Mouse (Mus musculus) layer of hippocampus, postnatal 14 days (tissue): Measurements from ENCODE around the gene Lin7c. TPM values are rescaled to one million over a fixed set of nuclear protein-coding genes. Genes with fewer than 3 reads are reported as not detected.

Source experiments
- DNase-seq, 2 experiments: peaks; one replicate each; pipeline ENCODE4 v3.0.0; 2021 to 2022; ENCODE audit warnings: low spot score in 2 of 2, mixed read lengths in 1 of 2
- total RNA-seq, 2 experiments: library from RNA; stranded (reverse); gene quantifications; 2 replicates each; pipeline ENCODE4 v1.2.3; 2021

Lin7c gene
- total RNA-seq, 2 experiments from 2014 or later, result 109 to 116 TPM

- DNase-seq, result no peak
Measured at GRCm38 (mm10) chr2:109916782-109917495, 26.3 kb downstream of the Lin7c start.

DNA sequence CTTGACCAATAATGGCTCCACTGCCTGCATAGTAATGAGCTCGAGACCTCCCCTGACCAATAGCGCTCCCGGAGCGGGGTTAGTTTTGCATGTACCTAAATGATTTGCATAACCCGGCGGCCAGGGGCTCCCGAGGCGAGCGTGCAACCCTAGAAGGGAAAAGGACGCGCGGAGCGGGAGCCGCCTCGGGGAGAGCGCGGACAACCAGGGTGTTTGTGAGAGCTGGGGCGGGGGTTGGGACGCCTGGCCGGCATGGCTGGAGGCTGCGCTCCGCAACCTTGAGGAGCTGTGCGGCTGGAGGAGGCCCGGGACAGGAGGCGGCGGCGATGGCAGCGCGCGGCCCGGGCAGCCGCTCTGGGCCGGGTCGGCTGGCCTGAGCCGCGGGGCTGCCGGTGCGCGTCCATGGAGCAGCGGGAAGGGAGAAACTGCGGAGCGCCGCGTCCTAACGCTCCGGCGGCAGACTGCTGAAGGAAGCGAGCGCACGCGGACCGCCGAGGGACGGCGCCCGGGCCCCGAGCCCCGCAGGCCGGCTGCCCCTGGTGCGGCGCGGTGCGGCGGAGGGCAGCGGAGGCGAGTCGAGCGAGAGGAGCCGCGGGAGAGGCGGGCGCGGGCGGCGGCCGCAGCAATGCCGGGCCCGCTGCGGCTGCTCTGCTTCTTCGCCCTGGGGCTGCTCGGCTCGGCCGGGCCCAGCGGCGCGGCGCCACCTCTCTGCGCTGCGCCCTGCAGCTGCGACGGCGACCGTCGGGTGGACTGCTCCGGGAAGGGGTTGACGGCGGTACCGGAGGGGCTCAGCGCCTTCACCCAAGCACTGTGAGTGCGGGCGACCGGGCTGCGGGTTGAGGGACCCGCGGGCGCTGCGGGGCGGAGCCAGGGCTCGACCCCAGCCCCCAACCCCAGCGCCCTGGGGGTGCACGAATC lies 27.1 kb downstream of the Lin7c start, which contains the start of gene Lgr4:
TSS of gene Lgr4 (plus strand) at position 152 of the 918 bp plus-strand sequence.
- DNase-seq, result peak; percentile 91 to 96

GRCm38 (mm10) chr2:109918592-109919262 lies 28.1 kb downstream of the Lin7c start:
- DNase-seq, result no peak

GRCm38 (mm10) chr2:109920471-109920870 lies 29.8 kb downstream of the Lin7c start:
- DNase-seq, result no peak

DNA sequence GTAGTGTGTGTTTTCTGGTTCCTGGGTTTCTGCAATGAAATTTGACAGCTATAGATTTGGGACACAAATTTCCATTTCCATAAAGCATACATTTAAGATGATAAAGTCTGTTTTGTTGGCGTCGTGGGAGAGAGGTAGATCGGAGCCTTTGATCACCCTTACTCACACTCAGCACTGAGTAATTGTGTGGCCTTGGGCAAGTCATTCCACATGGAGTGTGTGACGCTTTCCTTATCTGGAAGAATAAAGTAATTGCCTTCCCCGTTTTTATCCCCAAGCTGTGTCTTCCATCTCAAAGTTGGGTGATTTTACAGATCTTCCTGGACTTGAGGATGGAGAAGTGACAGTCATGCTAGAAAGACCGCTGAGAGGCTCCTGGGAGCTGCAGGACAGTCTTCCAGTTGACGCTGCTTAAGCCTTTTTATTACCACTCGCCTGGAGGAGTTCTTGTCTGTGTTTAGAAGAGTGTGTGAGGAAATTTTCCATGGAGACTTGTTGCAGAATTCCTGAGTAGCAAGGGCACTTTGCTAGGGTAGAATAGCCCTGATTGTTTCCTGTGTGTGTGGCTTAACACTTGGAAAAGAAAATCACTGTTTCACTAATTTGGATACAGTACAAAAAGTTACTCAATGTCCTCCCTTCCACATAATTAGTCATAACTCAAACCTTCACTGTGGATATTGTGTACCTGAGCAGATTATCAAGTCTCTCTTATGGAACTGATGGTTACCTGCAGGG lies 30.8 kb downstream of the Lin7c start:
- DNase-seq, result no peak

DNA sequence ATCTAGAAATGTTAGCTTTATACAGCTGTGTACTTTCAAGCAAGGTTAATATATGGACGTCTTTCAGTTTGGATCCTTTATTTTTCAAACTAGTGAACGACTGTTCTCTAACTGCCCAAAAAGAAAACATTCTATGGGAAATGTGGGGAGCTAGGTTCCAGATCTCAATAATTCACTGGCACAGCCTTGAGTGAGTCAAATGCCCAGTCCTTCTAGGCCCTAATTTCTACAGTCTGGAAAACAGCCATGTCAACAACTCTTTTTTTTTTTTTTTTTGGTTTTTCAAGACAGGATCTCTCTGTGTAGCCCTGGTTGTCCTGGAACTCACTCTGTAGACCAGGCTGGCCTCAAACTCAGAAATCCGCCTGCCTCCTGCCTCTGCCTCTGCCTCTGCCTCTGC lies 31.7 kb downstream of the Lin7c start:
- DNase-seq, result no peak

- no peak for DNase-seq
Measured at GRCm38 (mm10) chr2:109923031-109923430, 32.4 kb downstream of the Lin7c start.

GRCm38 (mm10) chr2:109923945-109924344 lies 33.3 kb downstream of the Lin7c start:
- no peak for DNase-seq

DNA sequence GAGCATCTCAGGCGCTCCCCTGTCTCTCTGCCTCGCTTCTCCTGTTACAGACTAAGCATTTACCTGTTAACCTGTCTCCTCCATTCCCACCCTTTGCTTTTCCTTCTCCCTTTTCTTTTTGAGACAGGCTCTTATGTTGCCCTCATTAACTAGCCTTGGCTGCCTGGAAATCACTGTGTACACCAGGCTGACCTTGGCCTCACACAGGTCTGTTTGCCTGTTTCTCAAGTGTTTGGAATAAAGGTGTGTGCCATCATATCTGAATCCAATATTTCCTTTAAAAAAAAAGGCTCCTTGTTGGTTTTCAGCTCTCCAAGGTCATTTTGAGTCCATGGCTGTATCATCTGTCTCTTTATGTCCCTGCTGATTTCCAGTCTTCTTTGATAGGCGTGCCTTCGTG lies 36.3 kb downstream of the Lin7c start:
- no peak for DNase-seq

- DNase-seq, result no peak
Measured at GRCm38 (mm10) chr2:109927446-109927845, 36.8 kb downstream of the Lin7c start.

GRCm38 (mm10) chr2:109927876-109928275 lies 37.2 kb downstream of the Lin7c start:
- no peak for DNase-seq

DNA sequence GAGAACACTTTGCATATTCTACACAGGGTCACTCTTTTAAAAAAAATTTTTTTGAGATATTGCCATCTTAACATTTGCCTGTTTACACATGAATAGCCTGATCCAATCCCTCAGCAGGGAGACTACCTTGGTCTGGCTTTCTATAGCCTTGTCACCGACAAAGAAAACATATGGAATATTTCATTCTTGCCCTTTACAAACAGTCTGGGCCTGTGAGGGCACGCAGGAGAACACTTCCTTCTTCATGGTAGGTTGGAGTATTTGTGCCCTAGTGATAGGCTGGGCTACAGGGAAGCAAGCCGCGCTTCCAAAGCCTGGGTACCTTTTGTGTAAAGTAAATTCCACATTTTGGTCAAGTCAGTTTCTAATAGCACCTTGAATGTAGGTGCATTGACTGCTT lies 38.1 kb downstream of the Lin7c start:
- DNase-seq, result no peak

GRCm38 (mm10) chr2:109929256-109929655 lies 38.6 kb downstream of the Lin7c start:
- no peak for DNase-seq

GRCm38 (mm10) chr2:109930366-109930765 lies 39.7 kb downstream of the Lin7c start:
- no peak for DNase-seq

- DNase-seq, result no peak
Measured at GRCm38 (mm10) chr2:109930771-109931170, 40.1 kb downstream of the Lin7c start.

GRCm38 (mm10) chr2:109931978-109932780 lies 41.5 kb downstream of the Lin7c start:
- DNase-seq, result no peak

DNA sequence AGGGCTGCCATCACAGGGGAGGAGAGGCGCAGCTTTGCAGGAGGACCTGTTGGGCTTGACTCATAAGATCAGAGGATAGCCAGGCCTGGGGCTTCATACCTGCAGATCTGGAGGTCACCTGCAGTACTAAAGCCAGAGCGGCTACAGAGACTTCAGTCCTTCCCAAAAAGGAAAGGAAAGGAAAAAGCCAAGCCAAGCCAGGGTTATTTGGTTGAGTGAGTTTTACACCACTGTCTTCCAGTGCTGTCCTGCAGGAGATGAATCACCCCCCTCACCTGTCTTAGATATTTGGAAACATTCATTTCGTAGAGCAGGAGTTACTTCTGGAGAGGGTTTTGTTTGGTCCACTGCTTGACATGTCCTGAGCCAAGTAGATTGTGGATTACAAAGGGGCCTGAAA lies 42.5 kb downstream of the Lin7c start:
- no peak for DNase-seq

DNA sequence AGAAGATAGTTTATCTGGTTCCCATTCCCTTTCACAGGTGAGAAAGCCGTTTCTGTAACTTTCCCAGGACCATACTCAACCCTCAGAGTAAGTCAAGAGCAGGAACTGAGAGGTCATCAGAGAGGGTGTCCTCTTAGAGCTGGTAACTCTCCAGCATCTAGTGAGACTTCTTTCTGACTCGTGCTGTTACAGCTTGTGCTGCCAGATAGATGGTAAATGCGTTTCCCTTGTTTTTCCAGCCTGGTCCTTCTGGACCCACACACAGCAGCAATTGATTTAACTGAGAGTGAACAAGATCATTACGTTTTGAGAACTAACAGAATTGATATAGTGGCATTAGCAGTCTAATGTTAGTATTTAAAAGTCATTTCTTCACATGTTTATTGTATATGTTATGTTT lies 43.4 kb downstream of the Lin7c start:
- DNase-seq, result no peak

DNA sequence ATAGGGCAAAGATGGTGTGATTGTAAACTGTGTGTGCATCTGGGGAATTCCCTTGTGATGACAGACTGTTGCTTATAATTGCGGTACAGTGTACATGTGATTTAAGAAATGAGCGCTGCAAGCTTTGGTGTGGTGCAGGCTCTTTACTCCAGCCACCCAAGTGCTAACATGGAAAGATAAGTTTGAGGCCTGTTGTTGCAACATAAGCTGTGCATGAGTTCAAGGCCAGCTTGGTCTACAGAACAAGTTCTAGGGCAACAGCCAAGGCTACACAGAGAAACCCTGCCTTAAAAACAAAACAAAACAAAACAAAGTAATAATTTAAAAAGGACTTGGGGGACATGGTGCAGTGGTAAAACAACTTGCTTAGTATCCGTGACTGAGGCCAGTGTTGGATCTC lies 44.5 kb downstream of the Lin7c start:
- DNase-seq, result no peak

- DNase-seq, result no peak
Measured at GRCm38 (mm10) chr2:109935754-109936409, 45.2 kb downstream of the Lin7c start.
